Mouse (Mus musculus) ES-E14 (cell line): Measurements from ENCODE around the gene Ccdc130.

ENCODE experiments used
- CHD2 ChIP-seq: IDR thresholded peaks from 2 replicates; pipeline ENCODE4 v1.6.1; 2014; ENCODE audit warnings: mild to moderate bottlenecking, low read depth, low read length, inconsistent platforms
- HCFC1 ChIP-seq: IDR thresholded peaks from 2 replicates; pipeline ENCODE4 v1.6.1; 2012; ENCODE audit warnings: low read length, inconsistent platforms, borderline replicate concordance; ENCODE audit not compliant: insufficient read depth

GRCm38 (mm10) chr8:84213277-84213676 is 56.9 kb downstream of the Ccdc130 start:
- TF ChIP-seq CHD2 (no peak), HCFC1 (no peak)
